Mouse (Mus musculus): ENCODE data around the gene Ube2c. TPM values are rescaled to one million over a fixed set of nuclear protein-coding genes. Genes with fewer than 3 reads are reported as not detected.

Ube2c gene
- total RNA-seq, 2 experiments from 2014 or later = 1.4 to 4.0 TPM

DNA sequence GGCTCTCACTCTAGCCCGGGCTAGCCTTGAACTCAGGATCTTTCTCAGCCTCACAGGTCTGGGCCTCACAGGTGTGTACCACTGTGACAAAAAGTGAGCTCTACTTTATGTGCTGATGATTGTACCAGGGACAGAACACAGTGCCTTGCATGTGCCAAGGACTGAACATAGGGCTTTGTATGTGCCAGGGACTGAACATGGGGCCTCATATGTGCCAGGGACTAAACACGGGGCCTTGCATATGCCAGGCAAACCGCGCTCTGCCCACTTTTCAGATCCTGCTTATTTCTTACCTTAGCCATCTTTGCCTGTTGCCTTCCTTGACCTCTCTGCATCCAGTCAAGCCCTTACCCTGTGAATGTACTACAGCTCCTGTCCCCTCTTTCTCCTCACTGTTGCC is 7.7 kb upstream of the Ube2c start:
- no peak for DNase-seq (ENCODE audit: low spot score in 2 of 2)

DNA sequence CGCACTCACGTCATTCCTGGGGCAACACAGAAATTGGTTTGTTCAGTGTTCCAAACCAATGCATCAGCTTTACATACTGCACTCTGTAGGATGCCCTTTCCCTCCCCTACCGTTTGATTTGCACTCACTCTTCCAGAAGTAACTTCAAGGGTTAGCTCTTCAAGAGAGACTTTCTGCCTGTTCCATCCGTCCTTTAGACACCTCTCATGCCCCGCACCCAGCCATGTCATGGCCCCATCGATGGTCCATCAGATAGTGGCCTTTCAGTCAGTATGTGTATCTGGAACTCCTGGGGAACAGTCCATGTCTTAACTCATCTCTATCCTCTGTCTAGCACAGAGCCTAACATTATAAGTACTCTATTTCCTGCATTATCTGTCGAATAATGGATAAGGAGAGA is 7.1 kb upstream of the Ube2c start:
- no peak for DNase-seq (ENCODE audit: low spot score in 2 of 2)

DNA sequence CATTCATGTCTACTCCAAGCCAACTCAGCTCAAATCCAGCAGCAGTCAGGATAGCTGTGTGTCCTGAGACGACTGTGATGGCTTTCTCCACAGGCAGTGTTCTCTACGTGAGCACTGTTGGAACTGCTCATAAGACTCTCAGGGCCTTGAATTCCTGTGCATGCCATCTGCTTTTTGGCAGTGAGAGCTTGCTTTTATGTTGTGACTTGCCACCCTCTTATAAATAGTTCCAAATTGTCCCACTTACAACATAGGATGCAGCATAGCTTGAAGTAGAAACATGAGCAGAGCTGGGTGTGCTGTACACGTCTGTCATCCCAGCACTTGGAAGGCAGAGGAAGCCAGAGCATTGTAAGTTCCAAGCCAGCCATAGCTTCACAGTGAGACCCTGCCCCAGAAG is 3.9 kb upstream of the Ube2c start:
- no peak for DNase-seq (ENCODE audit: low spot score in 2 of 2)

DNA sequence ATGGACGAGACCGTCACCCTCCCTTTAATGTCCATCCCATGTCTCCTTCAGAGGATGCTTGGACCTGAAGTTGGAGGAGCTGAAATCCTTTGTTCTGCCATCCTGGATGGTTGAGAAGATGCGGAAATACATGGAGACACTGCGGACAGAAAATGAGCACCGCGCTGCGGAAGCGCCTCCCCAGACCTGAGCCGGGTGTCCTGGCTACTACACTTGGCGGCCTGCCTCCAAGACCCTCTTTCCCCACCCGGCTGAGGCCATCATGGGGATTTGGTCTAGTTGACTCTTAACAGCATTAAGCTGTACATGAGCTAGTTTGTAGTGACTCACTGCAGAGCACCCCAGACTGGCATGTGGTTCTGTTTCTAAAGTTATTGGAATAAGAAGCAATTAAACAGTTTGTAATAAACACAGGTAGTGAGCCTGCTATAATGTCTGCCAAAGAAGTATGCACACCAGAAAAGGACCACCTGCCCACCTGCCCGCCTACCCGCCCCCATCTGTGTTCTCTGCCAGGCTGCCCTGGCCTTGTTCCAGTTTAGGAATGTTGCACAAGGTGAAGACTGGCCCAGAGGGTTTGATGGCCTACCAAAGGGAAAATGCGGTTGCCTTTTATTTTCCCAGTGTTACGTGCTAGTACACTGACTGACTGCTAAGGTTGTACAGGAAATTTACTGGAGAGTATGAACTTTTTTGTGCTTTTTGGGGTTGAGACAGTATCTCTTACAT is 1.7 kb upstream of the Ube2c start:
- DNase-seq (ENCODE audit: low spot score in 2 of 2) = peak in 1 of 2 experiments; percentile 14

DNA sequence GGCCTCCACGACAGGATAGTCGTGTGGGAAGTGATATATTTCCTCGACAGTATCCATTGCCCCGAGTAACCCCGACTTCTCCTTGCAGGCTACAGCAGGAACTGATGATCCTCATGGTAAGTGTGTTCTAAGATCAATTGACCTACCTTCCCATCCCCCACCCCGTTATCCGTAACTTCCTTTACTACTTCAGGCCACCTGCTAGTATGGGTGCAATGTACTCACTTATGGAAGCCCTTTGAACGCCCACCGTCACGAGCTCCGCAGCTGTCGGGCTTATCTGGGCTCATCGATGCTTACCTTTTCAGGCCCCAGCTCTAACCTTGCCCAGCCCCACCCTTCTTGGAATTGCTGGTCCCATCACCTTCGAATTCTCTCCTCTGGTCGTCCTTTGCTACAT is 581 bp downstream of the Ube2c start:
- no peak for DNase-seq (ENCODE audit: low spot score in 2 of 2)

DNA sequence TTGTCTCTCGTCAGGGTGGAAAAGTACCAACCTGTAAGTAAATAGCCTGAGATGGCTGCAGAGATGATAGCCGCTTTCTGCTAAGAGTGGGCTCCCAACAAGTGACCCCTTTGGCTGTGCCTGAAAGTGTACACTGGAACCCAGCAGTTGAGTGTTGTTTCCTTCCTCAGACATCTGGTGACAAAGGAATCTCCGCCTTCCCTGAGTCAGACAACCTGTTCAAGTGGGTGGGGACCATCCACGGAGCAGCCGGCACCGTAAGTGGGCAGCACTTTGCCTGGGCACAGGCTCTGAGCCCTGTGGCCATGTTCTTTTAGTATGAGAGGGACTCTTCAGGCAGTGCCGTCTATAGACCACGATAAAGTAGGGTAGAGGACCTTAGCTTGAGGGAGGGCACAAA is 1.4 kb downstream of the Ube2c start:
- no peak for DNase-seq (ENCODE audit: low spot score in 2 of 2)

DNA sequence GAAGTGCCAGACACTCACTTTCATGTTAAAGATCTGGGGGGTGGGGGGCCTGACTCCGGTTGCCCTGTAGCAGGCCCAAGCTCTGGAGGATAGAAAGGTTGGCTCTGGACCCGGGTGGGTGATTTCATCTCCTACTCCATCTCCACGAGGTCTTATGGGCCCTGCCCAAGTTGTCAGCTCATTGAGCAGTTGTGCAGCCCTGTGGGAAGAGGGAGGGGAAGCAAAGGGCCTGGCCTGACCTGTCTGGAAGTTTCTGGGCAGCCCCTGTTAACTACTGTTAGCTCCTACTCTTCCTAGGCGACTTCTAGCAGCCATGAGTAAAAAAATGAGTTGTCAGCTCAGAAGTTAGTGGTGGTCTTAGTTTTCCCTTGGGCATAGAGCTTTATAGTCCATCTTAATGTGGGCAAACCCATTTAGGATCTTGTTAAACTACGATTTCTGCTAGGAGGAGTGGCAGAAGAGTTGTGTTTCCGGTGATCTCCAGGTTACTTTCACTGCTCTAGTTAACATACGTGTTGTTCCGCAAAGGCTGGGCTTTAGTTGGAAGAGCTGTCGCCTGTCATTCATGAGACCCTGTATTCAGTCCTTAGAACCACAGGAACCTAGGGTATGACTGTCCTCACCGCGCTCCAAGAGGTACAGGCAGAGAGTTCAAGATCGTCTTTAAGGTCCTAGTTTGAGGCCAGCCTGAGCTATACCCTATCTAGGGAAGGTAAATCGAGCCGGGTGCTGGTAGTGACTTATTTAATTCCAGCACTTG is 3.7 kb downstream of the Ube2c start:
- DNase-seq (ENCODE audit: low spot score in 2 of 2) = no peak

DNA sequence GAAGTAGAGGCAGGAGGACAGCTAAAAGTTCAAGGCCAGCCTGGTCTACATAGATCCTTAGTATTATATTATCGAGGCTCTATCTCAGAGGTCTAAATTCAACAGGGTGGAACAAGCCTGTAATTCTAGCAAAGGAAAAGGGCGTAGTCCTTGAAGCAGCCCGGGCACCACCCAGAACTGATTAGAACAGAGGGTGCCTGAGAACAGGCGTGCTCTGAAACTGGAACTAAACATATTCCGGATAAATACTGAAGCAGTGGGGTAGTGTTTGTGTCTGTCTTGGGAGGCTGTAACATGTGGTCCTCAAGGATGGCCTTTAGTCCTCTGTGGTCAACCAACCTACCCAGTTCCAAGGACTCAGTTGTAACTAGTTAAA is 4.3 kb downstream of the Ube2c start:
- DNase-seq (ENCODE audit: low spot score in 2 of 2) = no peak

DNA sequence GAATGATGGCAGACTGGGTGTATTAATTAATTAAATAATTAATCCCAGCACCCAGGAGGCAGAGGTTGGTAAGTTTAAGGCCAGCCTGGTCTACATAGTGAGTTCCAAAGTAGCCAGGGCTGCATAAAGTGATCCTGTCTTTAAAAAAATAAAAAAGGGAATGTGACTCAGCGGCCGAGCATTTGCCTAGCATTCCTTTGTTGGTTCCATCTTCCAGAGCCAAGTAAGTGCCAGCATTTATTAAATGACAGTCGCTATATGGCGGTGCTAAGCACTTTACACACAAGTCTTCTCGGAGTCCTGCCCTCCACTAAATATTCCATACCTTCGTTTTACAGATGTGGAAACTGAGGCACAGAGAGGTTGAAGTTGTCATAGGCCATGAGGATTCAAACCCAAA is 6.4 kb downstream of the Ube2c start:
- DNase-seq (ENCODE audit: low spot score in 2 of 2) = no peak

DNA sequence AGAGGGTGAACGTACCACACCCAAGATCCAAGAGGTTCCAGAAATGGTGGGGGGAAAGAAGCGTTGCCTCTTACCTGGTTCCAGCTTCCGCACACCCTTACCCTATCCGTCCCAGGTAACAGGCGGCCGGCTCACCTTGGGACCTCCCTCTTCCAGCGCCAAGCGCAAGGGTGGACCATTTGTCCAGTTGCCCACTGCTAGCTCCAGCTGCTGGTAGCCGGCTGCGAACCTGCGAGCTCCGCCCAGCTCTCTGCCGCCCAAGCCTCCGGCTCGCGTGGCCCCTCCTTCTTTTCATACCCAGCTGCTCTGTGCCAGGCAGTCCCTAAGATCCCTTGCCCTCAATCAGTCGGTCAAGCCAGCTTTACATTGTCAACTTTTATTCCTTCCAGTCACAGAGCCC is 7.1 kb downstream of the Ube2c start:
- no peak for DNase-seq (ENCODE audit: low spot score in 2 of 2)

DNA sequence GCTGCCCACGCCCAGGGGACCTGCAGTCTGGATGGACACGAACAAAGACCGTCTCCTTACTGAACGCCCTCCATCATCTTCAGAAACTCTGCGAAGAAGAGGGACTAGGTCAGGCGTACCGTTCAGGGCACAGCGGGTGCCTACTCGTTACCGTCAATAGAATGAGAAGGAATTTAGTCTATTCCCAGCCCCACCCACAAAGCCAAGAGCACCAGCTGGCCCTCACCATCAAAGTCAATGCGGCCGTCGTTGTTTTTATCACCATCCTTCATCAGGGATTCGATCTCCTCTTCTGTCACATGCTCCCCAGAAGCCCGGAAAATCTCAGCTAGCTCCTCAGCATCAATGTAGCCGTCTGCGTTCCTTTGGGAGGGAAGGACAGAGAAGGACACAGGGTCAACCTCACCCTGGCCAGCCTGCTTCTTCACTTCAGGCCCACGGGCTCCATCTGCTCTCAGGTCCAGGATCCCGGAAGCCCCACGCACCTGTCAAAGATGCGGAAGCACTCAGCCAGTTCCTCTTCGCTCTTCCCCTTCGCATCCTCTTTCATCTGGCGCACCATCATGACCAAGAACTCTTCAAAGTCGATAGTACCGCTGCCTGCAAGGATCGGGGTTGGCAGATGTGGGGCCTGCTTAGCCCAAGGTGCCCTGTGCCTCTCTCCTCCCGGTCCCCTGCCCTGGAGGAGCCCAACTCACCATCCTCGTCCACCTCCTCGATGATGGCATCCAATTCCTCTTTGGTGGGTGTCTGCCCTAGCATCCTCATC is 7.7 kb downstream of the Ube2c start:
- DNase-seq (ENCODE audit: low spot score in 2 of 2) = no peak

DNA sequence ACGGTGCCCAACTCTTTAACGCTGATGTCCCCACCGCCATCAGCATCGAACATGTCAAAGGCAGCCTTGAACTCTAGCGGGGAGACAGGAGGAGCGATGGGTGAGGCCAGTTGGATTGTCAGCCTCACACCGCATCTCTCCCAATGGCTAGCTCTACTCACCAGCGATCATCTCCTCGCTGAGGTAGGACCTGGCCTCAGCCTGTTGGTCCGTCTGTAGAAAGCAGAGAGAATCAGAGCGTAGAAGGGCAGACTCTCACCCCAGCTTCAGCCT is 8.3 kb downstream of the Ube2c start:
- no peak for DNase-seq (ENCODE audit: low spot score in 2 of 2)

DNA sequence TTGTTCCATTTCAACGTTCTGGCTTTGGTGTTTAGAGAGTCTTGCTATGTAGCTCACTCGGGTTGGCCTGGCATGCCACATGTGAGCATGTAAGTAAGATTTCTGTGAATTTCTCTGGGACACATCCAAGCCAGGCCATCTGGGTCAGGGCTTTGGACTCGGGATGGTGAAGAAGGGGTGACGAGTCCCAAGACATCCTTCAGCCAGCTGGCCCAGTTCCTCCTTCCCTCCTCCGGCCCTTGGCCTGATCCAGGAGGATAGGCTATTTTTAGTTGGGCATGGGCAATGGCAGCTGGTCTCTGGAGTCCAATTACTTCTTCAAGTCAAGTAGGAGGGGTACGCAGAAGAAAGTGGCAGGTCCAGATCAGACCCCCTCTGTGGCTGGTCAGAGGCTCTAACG is 9.1 kb downstream of the Ube2c start:
- no peak for DNase-seq (ENCODE audit: low spot score in 2 of 2)

DNA sequence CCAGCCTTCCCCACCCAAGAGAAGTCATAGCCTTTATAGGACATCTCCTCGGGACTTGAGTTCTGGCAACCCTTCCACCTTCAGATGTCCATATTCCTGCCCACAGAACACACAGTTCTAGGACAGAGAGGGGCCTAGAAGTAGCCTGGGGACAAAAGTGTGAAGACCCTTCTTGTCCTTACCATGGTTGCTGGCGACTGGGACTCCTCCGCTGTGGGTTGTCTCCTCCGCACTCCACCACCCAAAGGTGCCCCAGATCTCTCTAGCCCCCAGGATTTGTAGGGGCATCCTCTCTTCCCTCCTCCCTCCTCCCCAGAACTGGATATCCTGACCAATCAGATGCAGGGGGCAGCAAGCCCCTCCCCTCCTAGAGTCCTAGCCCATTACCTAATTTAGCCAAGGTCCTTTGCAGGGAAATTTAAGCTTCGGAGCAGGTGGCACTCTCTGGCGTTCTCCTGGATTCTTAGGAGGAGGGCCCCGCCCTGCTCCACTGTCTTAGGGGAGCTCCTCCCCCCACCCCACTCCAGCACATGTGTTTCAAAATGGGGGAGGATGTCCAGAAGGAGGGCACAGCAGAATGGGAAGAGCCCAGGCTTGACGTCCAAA is 9.9 kb downstream of the Ube2c start, which contains the start of gene Tnnc2:
TSS of gene Tnnc2 (minus strand) at position 487 of the 606 bp plus-strand sequence.
- DNase-seq (ENCODE audit: low spot score in 2 of 2) = no peak

DNA sequence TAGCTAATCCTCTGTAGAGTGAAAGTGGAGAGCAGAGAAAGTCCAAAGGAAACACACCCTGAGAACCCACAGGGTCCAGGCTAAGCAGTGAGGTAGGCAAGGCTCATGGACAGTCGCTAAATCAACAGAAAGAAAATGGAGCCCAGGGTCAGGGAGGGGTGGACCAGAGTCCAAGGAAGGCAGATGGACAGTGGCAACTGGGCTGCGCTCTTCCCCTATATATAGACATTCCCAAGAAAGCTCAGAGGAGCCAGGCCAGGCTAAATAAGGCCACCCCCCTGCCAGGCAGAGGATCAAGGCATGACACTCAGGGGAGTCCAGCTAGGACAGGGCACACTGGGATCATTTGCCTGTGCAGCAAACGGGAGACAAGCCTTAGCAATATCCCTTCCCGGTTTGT is 12.2 kb downstream of the Ube2c start:
- no peak for DNase-seq (ENCODE audit: low spot score in 2 of 2)

DNA sequence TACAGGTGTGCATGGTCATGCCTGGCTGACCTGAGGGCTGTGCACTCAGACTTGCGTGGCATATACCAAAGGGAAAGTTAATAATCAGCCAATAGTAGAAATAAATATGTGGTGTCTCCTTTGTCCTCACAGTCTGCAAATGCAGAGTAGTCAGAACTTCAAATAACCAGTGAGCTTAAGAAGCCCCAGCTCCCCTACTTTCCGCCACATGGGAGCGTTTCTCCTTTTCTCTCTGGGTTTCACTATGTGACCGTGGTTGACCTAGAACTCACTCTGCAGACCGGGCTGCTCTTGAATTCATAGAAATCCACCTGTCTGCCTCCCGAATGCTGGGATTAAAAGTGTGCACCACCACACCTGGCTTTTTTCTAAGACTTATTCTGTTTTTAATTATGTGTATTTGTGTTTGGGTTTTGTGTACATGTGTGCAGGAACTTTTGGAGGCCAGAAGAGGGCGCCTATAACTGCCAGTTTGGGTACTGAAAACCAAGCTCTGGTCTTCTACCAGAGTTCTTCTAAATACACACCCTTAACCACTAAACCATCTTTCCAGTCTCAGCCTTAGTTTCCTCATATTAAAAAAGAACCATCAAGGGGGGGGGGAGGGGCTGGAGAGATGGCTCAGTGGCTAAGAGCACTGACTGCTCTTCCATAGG is 14.4 kb downstream of the Ube2c start:
- no peak for DNase-seq (ENCODE audit: low spot score in 2 of 2)

DNA sequence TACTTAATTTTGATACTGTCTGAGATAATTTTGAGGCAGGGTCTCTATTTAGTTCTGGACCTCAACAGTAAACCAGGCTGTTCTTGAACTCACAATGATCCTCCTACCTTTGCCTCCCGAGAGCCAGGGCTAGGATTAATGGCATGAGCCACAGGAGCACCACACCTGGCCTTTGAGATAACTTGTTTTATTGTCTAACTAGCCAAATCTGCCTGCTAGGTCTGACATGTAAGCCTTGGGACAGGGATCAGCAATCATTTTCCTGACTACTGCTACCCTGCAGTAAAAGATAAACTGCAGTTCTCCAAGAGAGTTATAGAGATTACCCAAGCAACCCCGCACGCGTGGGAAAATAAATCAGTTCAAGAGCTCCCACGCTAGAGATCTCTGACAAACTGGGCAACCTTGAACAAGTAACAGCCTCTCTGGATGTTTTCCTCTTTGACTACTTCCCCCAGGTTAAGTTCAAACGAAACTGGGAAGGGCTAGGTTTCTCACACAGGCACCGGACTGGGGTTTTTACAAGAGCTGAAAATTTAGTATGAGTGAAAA is 15.2 kb downstream of the Ube2c start:
- no peak for DNase-seq (ENCODE audit: low spot score in 2 of 2)

DNA sequence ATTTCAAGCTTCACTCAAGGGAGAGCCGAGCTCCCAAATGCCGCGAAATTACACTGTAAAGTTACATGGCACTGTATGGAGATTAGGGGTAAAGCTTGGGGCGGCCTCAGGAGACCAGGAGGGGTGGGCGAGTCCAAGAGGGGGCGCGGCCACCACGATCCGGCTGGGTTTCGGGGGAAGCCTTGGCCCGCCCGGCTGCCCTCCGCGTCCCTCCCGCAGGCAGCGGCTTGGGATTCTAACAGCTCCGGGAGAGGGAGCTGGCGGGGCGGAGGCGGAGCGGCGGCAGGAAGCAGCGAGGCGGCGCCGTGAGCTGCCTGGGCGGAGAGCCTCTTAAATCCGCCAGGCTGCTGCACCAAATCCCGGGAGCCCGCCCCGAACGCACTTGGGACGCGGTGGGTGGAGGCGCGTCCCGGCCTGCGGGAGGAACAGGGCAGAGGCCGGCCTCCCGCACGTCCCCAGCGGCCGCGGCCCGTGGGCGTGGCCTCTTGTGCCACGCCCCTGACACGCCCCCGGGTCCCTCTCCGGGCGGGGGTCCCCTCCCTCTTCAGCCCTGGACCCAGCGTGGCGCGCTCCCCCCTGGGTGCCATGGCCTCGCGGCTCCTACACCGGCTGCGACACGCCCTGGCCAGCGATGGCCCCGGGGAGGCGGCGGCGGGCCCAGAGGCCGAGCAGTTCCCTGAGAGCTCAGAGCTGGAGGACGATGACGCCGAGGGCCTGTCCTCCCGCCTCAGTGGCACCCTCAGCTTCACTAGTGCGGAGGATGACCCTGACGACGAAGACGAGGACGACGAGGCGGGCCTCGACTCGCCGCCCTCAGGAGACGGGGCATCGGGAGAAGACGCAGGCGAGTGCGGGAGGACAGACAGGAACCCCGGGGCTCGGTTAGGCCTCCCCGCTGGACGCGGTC is 16.0 kb downstream of the Ube2c start, which contains the start of gene Snx21:
TSS of gene Snx21 (plus strand) at position 343 of the 907 bp plus-strand sequence.
- peak; percentile 87 to 93 for DNase-seq (ENCODE audit: low spot score in 2 of 2)

DNA sequence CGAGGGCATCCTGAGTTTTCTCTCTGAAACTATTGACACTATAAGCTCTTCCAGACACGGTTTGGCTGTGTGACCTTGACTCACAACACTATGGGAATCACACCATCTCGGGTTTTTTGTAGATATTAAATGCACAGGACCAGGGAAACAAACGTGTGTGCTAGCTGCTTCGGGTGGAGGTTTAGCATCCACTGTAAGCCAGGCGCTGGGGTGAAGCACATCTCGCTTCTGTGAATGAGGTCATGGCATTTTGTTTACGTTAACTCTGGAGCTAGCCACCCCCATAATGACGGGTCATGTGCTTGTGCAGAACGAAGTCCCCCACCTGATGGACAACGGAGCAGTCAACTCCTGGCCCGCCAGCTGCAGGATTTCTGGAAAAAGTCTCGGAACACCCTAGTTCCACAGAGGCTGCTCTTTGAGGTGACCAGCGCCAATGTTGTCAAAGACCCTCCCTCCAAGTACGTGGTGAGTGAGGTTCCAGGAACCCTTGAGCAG is 16.7 kb downstream of the Ube2c start:
- no peak for DNase-seq (ENCODE audit: low spot score in 2 of 2)

DNA sequence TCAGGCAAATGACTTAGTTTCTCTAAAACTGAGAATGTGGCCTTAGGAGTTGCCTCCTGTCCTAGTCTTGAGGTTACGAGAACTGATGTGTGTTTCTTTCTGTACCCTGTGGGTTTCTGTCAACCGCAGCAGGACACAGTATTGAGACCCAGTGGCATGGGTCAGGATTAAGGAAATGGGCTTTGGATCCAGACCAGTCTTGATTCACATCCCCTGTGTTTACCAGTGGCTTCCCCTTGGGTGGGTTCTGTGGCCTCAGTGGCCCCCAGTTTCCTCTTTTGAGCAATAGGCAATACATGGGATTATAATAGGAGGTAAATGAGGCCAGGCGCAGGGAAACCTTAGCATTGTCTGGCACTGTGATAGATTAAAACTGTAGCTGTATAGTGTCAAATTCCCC is 17.3 kb downstream of the Ube2c start:
- DNase-seq (ENCODE audit: low spot score in 2 of 2) = no peak
